Mouse (Mus musculus) testis, adult 10 weeks (tissue): ENCODE results near the gene Phf14. TPM values are rescaled to one million over a fixed set of nuclear protein-coding genes. Genes with fewer than 3 reads are reported as not detected.

ENCODE experiments used
- polyA plus RNA-seq: library from polyadenylated mRNA; stranded (reverse); fragments of 350-450 nt; fragmentation: Illumina TruSeq; extraction: RNeasy Lipid Tissue Mini Kit (QIAGEN cat#74804); gene quantifications from one replicate; pipeline ENCODE4 v1.2.3, GENCODE M21; 2014; ENCODE audit warnings: low read depth, low replicate concordance

Phf14 gene
- polyA plus RNA-seq: 43.3 TPM

DNA sequence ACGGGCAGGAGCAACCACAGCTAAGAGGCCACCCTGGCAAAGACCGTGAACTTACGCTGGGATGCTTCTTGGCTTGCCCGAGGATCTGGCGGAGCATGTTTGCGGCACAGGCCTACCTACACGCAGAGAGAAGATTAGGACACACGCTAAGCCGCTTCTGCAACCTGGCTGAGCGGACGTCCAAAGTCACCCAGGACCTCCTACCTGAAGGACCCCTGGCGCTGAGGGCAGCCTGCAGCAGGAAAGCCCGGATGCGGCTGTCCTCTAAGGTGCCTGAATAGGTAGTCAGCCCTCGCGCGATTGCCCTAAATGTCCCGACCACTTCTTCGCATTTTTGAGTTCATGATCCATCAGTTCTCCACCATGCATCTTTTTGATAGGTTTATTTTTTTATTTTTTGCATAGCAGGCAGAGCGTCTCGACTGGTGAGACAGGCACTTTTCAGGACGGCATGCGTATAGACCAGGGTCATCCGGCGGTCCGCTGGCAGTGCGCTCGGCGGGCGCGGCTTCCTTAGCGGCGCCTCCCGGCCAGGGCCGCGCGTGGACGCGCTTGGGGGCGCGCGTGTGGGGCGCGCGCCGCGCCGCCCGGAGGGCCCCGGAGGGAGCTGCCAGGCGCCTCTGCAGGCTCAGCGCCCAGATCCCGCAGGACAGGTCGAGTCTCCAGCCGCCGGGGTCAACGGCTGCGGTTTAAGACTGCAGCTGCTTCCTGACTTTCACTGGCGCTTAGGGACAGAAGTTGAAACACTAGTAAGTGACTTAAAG, at the start of gene Phf14, which contains the start of gene Ndufa4:
Phf14 (plus strand) TSS at position 541 of the 764 bp plus-strand sequence.
Ndufa4 (minus strand) TSS at position 229 of the 764 bp plus-strand sequence.

Other genes with a start within 250 kb of the Phf14 start
- gene Ndufa4, start 312 bp upstream of the Phf14 start, polyA plus RNA-seq: 117 TPM